Mouse (Mus musculus): ENCODE measurements around the gene Gm10273. TPM values are rescaled to one million over a fixed set of nuclear protein-coding genes. Genes with fewer than 3 reads are reported as not detected.

Gm10273 gene
- 10.1 TPM for total RNA-seq (2023)

GRCm38 (mm10) chr10:59395461-59395860 lies at the start of gene Gm10273:
Gene Gm10273 (plus strand): TSS chr10:59395632.

GRCm38 (mm10) chr10:59402899-59403792 lies 7.7 kb downstream of the Gm10273 start, which contains the start of gene Pla2g12b:
Gene Pla2g12b (plus strand): TSS chr10:59403660.

GRCm38 (mm10) chr10:59441735-59442134 lies 46.3 kb downstream of the Gm10273 start, which contains the start of gene Oit3:
Gene Oit3 (minus strand): TSS chr10:59441778.

Other genes starting within 250 kb of the Gm10273 start
- gene Sept10, start 173.8 kb upstream of the Gm10273 start, total RNA-seq (2023), result 1.1 TPM
- gene Sowahc, start 173.7 kb upstream of the Gm10273 start, total RNA-seq (2023), result 1.9 TPM
- 24.9 TPM for gene P4ha1, start 72.3 kb upstream of the Gm10273 start, total RNA-seq (2023)
- not detected for gene Pla2g12b, start 8.0 kb downstream of the Gm10273 start, total RNA-seq (2023)
- not detected for gene Oit3, start 46.1 kb downstream of the Gm10273 start, total RNA-seq (2023)
- gene Gm10322, start 220.4 kb downstream of the Gm10273 start, total RNA-seq (2023), result not detected
- gene Mcu, start 221.1 kb downstream of the Gm10273 start, total RNA-seq (2023), result 26.7 TPM